Mouse (Mus musculus) ES-CJ7 (cell line): ENCODE data around the gene Hist1h1t.
A peak's percentile ranks its signal among the peaks of the same experiment; 100 is the strongest.

Experiments used
- DNase-seq: peaks from one replicate; pipeline ENCODE4 v3.0.0; 2011; ENCODE audit warnings: low read depth, low spot score

Gene Hist1h1t

GRCm38 (mm10) chr13:23695514-23695913 is at the start of gene Hist1h1t:
Hist1h1t (plus strand) TSS chr13:23695814.
- DNase-seq = no peak

- DNase-seq = no peak
Measured at GRCm38 (mm10) chr13:23659636-23660366, 35.8 kb upstream of the Hist1h1t start.

- DNase-seq = peak; percentile 28
Measured at GRCm38 (mm10) chr13:23662536-23662935, 33.1 kb upstream of the Hist1h1t start.

DNA sequence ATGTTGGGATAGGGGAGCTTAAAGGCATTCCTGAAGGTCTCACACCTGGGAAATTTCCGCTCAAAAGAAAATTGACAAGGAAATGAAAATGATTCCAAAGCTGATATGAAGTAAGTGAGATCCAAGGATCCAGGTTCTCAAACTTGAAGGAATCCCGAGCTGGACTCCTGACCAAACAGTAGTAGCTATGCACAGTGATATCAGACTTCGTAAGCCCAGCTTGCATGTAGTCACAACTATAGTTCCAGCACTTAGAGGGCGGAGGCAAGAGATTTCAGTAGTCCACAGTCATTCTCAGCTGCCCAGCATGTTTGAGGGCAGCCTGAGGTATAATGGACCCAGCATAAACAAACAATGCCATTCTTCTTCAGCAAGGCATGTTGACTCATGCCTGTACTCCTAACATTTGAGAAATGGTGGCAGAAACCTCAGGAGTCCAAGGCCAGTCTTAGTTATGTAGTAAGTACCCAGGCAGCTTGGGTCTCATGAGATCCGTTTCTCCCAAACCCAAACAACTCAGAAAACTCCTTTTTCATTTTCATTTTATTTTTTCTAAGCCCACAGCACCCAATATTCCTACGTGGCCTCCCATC is 13.5 kb upstream of the Hist1h1t start:
- DNase-seq = no peak

- DNase-seq = no peak
Measured at GRCm38 (mm10) chr13:23682623-23682946, 13.0 kb upstream of the Hist1h1t start.

- peak; percentile 36 for DNase-seq
Measured at GRCm38 (mm10) chr13:23682947-23683754, 12.5 kb upstream of the Hist1h1t start.

GRCm38 (mm10) chr13:23683755-23684281 is 11.8 kb upstream of the Hist1h1t start, which contains the start of the genes Hist1h2ac and Hist1h2bc:
Hist1h2ac (minus strand) TSS chr13:23683948.
Hist1h2bc (plus strand) TSS chr13:23684199.
- DNase-seq = peak; percentile 99

- DNase-seq = peak; percentile 88
Measured at GRCm38 (mm10) chr13:23684295-23684945, 11.2 kb upstream of the Hist1h1t start.

DNA sequence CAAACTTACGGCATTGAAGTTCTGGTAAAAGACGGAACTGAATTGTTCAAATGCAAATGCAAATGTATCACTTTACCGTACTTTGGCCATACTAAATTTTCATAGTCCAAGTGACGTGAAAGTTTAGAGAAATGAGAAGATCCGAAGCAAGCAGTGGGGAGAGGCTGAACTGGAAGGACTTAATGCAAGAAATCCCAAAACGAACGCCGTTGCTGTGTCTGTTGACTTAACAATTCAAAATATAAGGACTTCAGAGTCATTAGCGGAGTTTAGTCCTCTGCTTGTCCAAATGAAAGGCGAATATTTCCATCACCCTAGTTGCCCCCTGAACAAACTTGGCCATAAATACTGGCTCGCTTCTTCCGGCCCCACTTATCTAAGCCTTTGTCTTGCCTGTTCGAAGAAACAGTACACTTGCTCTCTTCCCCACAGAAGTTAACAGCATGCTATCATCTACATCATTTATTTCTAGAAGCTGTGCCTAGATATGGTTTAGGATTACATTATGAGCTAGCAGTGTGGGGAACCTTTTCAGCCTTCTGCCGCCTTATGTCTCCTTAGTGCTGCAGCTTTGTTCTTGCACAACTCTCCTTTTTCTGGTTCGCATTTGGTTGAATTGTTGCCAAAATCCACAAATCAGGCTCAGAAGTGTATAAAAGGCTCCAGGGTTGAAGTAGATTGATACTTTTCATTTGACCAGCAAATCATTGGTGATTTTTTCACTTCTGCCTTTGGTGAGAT is 10.3 kb upstream of the Hist1h1t start:
- DNase-seq = peak; percentile 56

DNA sequence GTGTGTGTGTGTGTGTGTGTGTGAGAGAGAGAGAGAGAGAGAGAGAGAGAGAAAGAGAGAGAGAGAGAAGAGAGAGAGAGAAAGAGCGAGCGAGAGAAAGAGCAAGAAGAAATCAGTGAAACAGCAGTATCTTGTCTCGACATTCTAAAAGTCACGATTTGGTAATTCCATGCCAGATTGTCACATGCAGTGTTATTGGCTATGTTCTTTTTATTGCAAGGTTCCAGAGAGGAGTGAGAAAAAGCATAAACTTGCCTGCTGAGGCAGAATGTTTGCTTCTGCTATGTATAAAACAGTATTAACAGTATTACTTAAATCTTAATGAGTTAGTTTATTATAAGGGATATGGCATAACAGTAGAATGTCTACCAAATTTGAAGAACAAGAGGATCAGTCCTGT is 9.6 kb upstream of the Hist1h1t start:
- no peak for DNase-seq

GRCm38 (mm10) chr13:23687181-23687580 is 8.4 kb upstream of the Hist1h1t start:
- DNase-seq = no peak

- DNase-seq = no peak
Measured at GRCm38 (mm10) chr13:23687907-23688306, 7.7 kb upstream of the Hist1h1t start.

- no peak for DNase-seq
Measured at GRCm38 (mm10) chr13:23688956-23689355, 6.7 kb upstream of the Hist1h1t start.

DNA sequence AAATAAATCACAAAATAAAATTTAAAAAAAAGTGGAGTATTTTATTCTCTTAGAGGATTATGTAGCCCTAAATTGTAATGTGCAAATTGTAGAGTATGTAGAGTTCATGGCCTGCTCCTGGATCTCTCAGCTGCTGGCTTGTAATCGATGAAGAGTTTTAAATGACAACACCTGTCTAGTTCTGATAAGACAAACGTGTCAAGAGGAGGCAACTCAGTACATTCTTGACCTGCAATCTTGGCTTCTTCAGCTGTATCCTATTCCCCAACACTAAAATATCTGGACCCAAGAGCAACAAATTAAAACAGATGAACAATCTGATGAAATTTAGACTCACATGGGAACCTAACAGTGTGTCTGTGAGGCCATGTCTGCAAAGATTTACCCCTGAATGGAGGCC is 6.2 kb upstream of the Hist1h1t start:
- DNase-seq = no peak

GRCm38 (mm10) chr13:23693856-23694440 is 1.7 kb upstream of the Hist1h1t start:
- DNase-seq = no peak

DNA sequence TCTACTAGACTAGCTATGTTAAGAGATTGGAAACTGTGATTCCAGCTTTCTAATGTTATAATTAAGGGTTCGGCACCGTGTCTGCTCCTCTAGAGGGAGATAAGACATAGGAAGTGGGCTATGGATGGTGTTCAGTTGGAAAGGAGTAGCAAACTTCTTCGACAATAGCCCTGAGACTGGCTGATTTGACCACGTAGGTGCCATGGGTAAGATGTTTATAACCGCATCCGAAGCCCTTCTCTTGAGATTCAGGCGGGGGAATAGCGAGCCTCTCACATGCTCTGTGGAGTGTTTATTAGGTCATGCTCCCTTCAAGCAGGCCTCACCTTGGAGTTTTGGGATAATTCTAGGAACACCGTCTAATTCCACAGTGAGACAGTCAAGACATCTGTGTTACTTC is 658 bp upstream of the Hist1h1t start:
- no peak for DNase-seq

- DNase-seq = peak; percentile 65
Measured at GRCm38 (mm10) chr13:23696061-23696474, 454 bp downstream of the Hist1h1t start.

DNA sequence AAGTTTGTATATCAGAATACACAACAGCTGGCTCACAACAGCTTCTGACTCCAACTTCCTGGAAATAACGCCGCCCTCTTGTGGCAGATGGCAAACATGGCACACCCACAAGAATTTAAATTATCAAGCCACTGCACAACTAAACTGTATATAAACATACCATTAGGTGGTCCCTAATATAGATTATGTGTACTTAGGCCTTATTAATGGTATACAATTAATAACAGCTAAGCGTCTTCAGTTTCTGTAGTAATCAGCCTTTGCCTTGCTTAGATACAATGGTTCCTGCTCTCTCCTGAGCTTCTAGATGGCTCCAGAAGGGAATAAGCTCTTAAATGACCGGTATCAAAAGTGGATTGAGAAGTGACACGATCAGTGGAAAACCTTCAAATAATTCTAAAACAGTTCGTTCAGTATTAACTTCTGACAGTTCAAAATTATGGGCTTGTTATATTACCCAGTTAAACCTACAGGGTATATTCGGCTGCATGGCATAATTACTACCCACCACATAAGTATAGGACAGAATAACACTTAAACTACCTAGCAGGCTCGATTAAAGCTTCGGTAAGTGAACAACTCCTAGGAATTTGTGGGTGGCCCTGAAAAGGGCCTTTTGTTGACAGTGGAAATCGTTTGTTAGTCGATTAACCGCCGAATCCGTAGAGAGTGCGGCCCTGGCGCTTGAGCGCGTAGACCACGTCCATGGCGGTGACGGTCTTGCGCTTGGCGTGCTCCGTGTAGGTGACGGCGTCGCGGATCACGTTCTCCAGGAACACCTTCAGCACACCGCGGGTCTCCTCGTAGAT is 2.1 kb downstream of the Hist1h1t start:
- DNase-seq = peak; percentile 82

- peak; percentile 98 for DNase-seq
Measured at GRCm38 (mm10) chr13:23698300-23698693, 2.7 kb downstream of the Hist1h1t start, which contains the start of gene Hist1h4c. Hist1h4c (minus strand) TSS chr13:23698454.

DNA sequence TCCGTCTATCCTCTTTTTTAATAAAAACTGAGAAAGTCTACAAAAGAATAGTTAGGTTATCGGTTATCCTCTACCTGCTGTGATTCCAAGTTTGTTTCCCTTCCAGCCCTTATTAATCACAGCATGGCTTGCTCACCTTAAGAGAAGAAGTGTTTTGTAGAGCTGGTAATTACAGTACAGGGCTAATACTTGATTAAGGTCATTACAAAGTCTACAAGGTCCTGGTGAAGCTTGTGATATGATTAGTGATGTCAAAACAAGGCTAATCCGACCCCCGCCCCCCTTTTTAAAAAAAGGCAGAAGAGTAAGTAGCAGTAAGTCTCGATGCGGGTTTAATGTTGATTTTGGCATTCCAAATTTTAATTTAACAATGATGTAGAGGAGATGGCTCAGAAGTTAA is 3.4 kb downstream of the Hist1h1t start:
- no peak for DNase-seq
